8 mouse cellular contexts compared by ENCODE assay signal in genomic region chr7:100120791-100121261, GRCm38 (mm10). TPM values are rescaled to one million over a fixed set of nuclear protein-coding genes. Genes with fewer than 3 reads are reported as not detected.
DNase-seq lines count a peak whose midpoint lies in the region; ATAC-seq and TF ChIP-seq lines count a peak whose summit lies in the region.

No protein-coding gene starts in this region.

- 0% methylated on average over 25 of the region's 25 CpGs for whole genome bisulfite sequencing in embryonic facial prominence, embryonic 15.5 days
- under 1% methylated on average over 25 of the region's 25 CpGs for whole genome bisulfite sequencing in hindbrain, postnatal 0 days
- WGBS in lung, postnatal 0 days = under 1% methylated on average over 25 of the region's 25 CpGs

- TF ChIP-seq EP300 in lung, postnatal 0 days (IDR thresholded peaks at IDR 0.05) = no peak

- peaks cover 26% of the 10 kb centered on the region; the same call in 1 of the 2 replicates for H3K36me3 ChIP-seq in embryonic facial prominence, embryonic 15.5 days
- H3K36me3 ChIP-seq in hindbrain, postnatal 0 days (ENCODE audit: insufficient read depth, low read length) = no peaks in the 10 kb centered on the region
- no peaks in the 10 kb centered on the region for H3K36me3 ChIP-seq in lung, postnatal 0 days (ENCODE audit: insufficient read depth, low read length)

- peak overlapping the region; percentile 76 for H3K4me2 ChIP-seq in embryonic facial prominence, embryonic 15.5 days (replicated peaks)
- H3K4me2 ChIP-seq in hindbrain, postnatal 0 days (ENCODE audit: low read depth, low read length) = peak overlapping the region; percentile 70
- H3K4me2 ChIP-seq in lung, postnatal 0 days (replicated peaks; ENCODE audit: low read depth, low read length) = peak overlapping the region; percentile 85

- H3K27me3 ChIP-seq in embryonic facial prominence, embryonic 15.5 days = no peaks in the 10 kb centered on the region
- no peaks in the 10 kb centered on the region for H3K27me3 ChIP-seq in hindbrain, postnatal 0 days (ENCODE audit: insufficient read depth, low read length)
- no peaks in the 10 kb centered on the region for H3K27me3 ChIP-seq in lung, postnatal 0 days (replicated peaks; ENCODE audit: insufficient read depth, low read length)

- ATAC-seq in embryonic facial prominence, embryonic 15.5 days (ENCODE audit: insufficient number of reproducible peaks, low FRiP score, low TSS enrichment, low read depth) = peak; percentile 52; the same call in 1 of the 2 replicates
- ATAC-seq in hindbrain, postnatal 0 days = peak; percentile 34
- ATAC-seq in lung, postnatal 0 days = peak; percentile 35

- peak; percentile 13 to 31 for DNase-seq in kidney, adult 8-10 months
- no peak for DNase-seq in kidney, adult 9 months
- peak; percentile 87 for DNase-seq in Muller cell, postnatal 12 days (ENCODE audit: inconsistent ontology term)
- DNase-seq in hindbrain, postnatal 0 days (ENCODE audit: low spot score) = peak; percentile 58
- peak; percentile 59 for DNase-seq in lung, postnatal 0 days (ENCODE audit: low spot score)
- DNase-seq in spleen, adult 12 weeks (ENCODE audit: low spot score) = peak; percentile 71
- no peak for DNase-seq in ovary, adult 18-20 months (ENCODE audit: low spot score)

- peak overlapping the region; percentile 98 for H3K4me3 ChIP-seq in embryonic facial prominence, embryonic 15.5 days (replicated peaks)
- H3K4me3 ChIP-seq in hindbrain, postnatal 0 days (ENCODE audit: low read length) = peak overlapping the region; percentile 95
- peak overlapping the region; percentile 79 for H3K4me3 ChIP-seq in lung, postnatal 0 days (ENCODE audit: low read depth, low read length)

- TF ChIP-seq CTCF in hindbrain, postnatal 0 days (IDR thresholded peaks at IDR 0.05; ENCODE audit: low read depth) = no peak
- TF ChIP-seq CTCF in lung, postnatal 0 days (IDR thresholded peaks at IDR 0.05) = no peak

- peaks cover 8% of the 10 kb centered on the region; the same call in 1 of the 2 replicates for H3K4me1 ChIP-seq in embryonic facial prominence, embryonic 15.5 days
- H3K4me1 ChIP-seq in hindbrain, postnatal 0 days (ENCODE audit: insufficient read depth, low read length) = 0 out of 2 replicates have a peak, but pooled peaks cover 5% of the 10 kb centered on the region
- peaks cover 4% of the 10 kb centered on the region; the same call in 1 of the 2 replicates for H3K4me1 ChIP-seq in lung, postnatal 0 days (ENCODE audit: insufficient read depth, low read depth, low read length)

- no peaks in the 10 kb centered on the region for H3K9me3 ChIP-seq in embryonic facial prominence, embryonic 15.5 days (replicated peaks)
- no peaks in the 10 kb centered on the region for H3K9me3 ChIP-seq in hindbrain, postnatal 0 days (ENCODE audit: low read length)
- no peaks in the 10 kb centered on the region for H3K9me3 ChIP-seq in lung, postnatal 0 days (ENCODE audit: low read length)

- peak overlapping the region; percentile 86 for H3K9ac ChIP-seq in embryonic facial prominence, embryonic 15.5 days
- peak overlapping the region; percentile 84 for H3K9ac ChIP-seq in hindbrain, postnatal 0 days (replicated peaks; ENCODE audit: low read length)
- peak overlapping the region; percentile 82 for H3K9ac ChIP-seq in lung, postnatal 0 days (replicated peaks; ENCODE audit: low read depth)

- peak overlapping the region; percentile 86 for H3K27ac ChIP-seq in embryonic facial prominence, embryonic 15.5 days (replicated peaks)
- peak overlapping the region; percentile 82 for H3K27ac ChIP-seq in hindbrain, postnatal 0 days
- peak overlapping the region; percentile 88 for H3K27ac ChIP-seq in lung, postnatal 0 days (ENCODE audit: low read length)

RNA-seq across cellular contexts. Expression of gene Pold3, which starts 0.5 kb away (rescaled TPM):
- polyA plus RNA-seq in embryonic facial prominence, embryonic 15.5 days (2015; fragmentation: Nextera tagmentation; extraction: Ambion mirVana) = 49.9 and 50.6 TPM in 2 replicates
- total RNA-seq in hindbrain, postnatal 0 days (2014; rRNA removed) = 20.4 and 29.4 TPM in 2 replicates
- 38.6 and 41.0 TPM in 2 replicates for polyA plus RNA-seq in hindbrain, postnatal 0 days (2015; fragmentation: Nextera tagmentation; extraction: Ambion mirVana)
- 18.2 and 19.3 TPM in 2 replicates for polyA plus RNA-seq in lung, postnatal 0 days (2015; fragmentation: Nextera tagmentation; extraction: Ambion mirVana)

RNA-seq across cellular contexts. Expression of gene Lipt2, which starts 38.3 kb away (rescaled TPM):
- polyA plus RNA-seq in embryonic facial prominence, embryonic 15.5 days (2015; fragmentation: Nextera tagmentation; extraction: Ambion mirVana) = 19.3 and 23.6 TPM in 2 replicates
- 13.8 and 20.1 TPM in 2 replicates for total RNA-seq in hindbrain, postnatal 0 days (2014; rRNA removed)
- polyA plus RNA-seq in hindbrain, postnatal 0 days (2015; fragmentation: Nextera tagmentation; extraction: Ambion mirVana) = 19.2 and 19.5 TPM in 2 replicates
- 9.7 and 12.4 TPM in 2 replicates for polyA plus RNA-seq in lung, postnatal 0 days (2015; fragmentation: Nextera tagmentation; extraction: Ambion mirVana)

RNA-seq across cellular contexts. Expression of gene Kcne3, which starts 55.5 kb away (rescaled TPM):
- 16.2 and 17.6 TPM in 2 replicates for polyA plus RNA-seq in embryonic facial prominence, embryonic 15.5 days (2015; fragmentation: Nextera tagmentation; extraction: Ambion mirVana)
- total RNA-seq in hindbrain, postnatal 0 days (2014; rRNA removed) = 0.47 TPM in 1 of 2 replicates, not detected in the other
- 0.25 and 0.33 TPM in 2 replicates for polyA plus RNA-seq in hindbrain, postnatal 0 days (2015; fragmentation: Nextera tagmentation; extraction: Ambion mirVana)
- polyA plus RNA-seq in lung, postnatal 0 days (2015; fragmentation: Nextera tagmentation; extraction: Ambion mirVana) = 3.3 and 4.9 TPM in 2 replicates

Comparison
In these comparisons a context has a peak if more than half of its experiments do, and no peak if none do; other contexts are left out.
1. DNase-seq: peak in kidney, adult 8-10 months (2 of 2), Muller cell, postnatal 12 days (single experiment), hindbrain, postnatal 0 days (single experiment), lung, postnatal 0 days (single experiment) and spleen, adult 12 weeks (single experiment); none in kidney, adult 9 months (single experiment) and ovary, adult 18-20 months (single experiment).
2. Peak in every context shown above with its lines, with median percentiles within 50 percentile points of each other: ATAC-seq, H3K27ac ChIP-seq, H3K4me2 ChIP-seq, H3K4me3 ChIP-seq and H3K9ac ChIP-seq.